Mouse (Mus musculus) ES-E14 (cell line): ENCODE data around the gene Med11. TPM values are rescaled to one million over a fixed set of nuclear protein-coding genes. Genes with fewer than 3 reads are reported as not detected.

Experiments used
- DNase-seq: peaks from one replicate; pipeline ENCODE4 v3.0.0-alpha.2; 2013; ENCODE audit warnings: low read depth, low spot score
- H3K27ac ChIP-seq: 2 replicates; pipeline ENCODE4 v1.5.1; 2012; ENCODE audit warnings: low read depth, mild to moderate bottlenecking, low read length, moderate library complexity, mixed read lengths; ENCODE audit not compliant: poor library complexity, insufficient read depth, severe bottlenecking
- H3K36me3 ChIP-seq: 2 replicates; pipeline ENCODE4 v1.6.1; 2012; ENCODE audit warnings: mild to moderate bottlenecking, low read length, moderate library complexity, mixed read lengths; ENCODE audit not compliant: control insufficient read depth, poor library complexity, insufficient read depth, severe bottlenecking
- H3K4me1 ChIP-seq, 2 experiments: fragments of 150-350 bp in 1 of 2; sonication (generic) in 1 of 2; 2 replicates each; pipeline ENCODE4 v1.6.1; 2012; ENCODE audit warnings: low read length in 2 of 2, mild to moderate bottlenecking in 1 of 2, mixed read lengths in 1 of 2; ENCODE audit not compliant: control insufficient read depth in 2 of 2, insufficient read depth in 2 of 2, poor library complexity in 1 of 2
- H3K4me3 ChIP-seq, 2 experiments: fragments of 150-350 bp in 1 of 2; sonication (generic) in 1 of 2; 2 replicates each; pipeline ENCODE4 v1.5.1; 2012; ENCODE audit warnings: low read length in 2 of 2, low read depth in 1 of 2, mild to moderate bottlenecking in 1 of 2, mixed read lengths in 1 of 2; ENCODE audit not compliant: insufficient read depth in 1 of 2, poor library complexity in 1 of 2, severe bottlenecking in 1 of 2
- H3K9ac ChIP-seq: 2 replicates; pipeline ENCODE4 v1.6.1; 2012; ENCODE audit warnings: low read depth, mild to moderate bottlenecking, low read length, mixed read lengths; ENCODE audit not compliant: poor library complexity, insufficient read depth, severe bottlenecking
- H3K9me3 ChIP-seq: fragments of 150-350 bp; sonication (generic); 2 replicates; pipeline ENCODE4 v1.6.1; 2012; ENCODE audit warnings: low read depth, mild to moderate bottlenecking, low read length; ENCODE audit not compliant: control insufficient read depth, insufficient read depth
- CHD2 ChIP-seq: IDR thresholded peaks from 2 replicates; pipeline ENCODE4 v1.6.1; 2014; ENCODE audit warnings: mild to moderate bottlenecking, low read depth, low read length, inconsistent platforms
- HCFC1 ChIP-seq: IDR thresholded peaks from 2 replicates; pipeline ENCODE4 v1.6.1; 2012; ENCODE audit warnings: low read length, inconsistent platforms, borderline replicate concordance; ENCODE audit not compliant: insufficient read depth
- MAFK ChIP-seq: IDR thresholded peaks from 2 replicates; pipeline ENCODE4 v1.6.1; 2014; ENCODE audit warnings: mild to moderate bottlenecking, low read depth, low read length, inconsistent platforms; ENCODE audit not compliant: insufficient read depth
- ZC3H11A ChIP-seq: IDR thresholded peaks from 2 replicates; pipeline ENCODE4 v1.6.1; 2012; ENCODE audit warnings: low read depth, mild to moderate bottlenecking, inconsistent platforms, low read length, borderline replicate concordance
- ZNF384 ChIP-seq: IDR thresholded peaks from 2 replicates; pipeline ENCODE4 v1.6.1; 2012; ENCODE audit warnings: low read depth, low read length, inconsistent platforms
- in situ Hi-C, 2 experiments: fragments of 600-800 bp; cut with MboI; formaldehyde crosslinking; loops; one replicate each; pipeline ENCODE4 v1.15.1; 2025; ENCODE audit warnings: low sequenced_read_pairs in 2 of 2, inconsistent platforms in 1 of 2; ENCODE audit not compliant: unreplicated experiment in 2 of 2
- total RNA-seq: library from RNA; depleted of rRNA; stranded (reverse); fragments of 300-350 nt; gene quantifications from 2 replicates; pipeline ENCODE4 v1.2.3, GENCODE M21; 2012

Gene Med11
- total RNA-seq, 1 experiment, result 31.2 TPM

GRCm38 (mm10) chr11:70463970-70464369 is 12.3 kb downstream of the Med11 start:
- TF ChIP-seq CHD2, result no peak
- TF ChIP-seq ZNF384, result no peak
- TF ChIP-seq ZC3H11A, result no peak
- TF ChIP-seq MAFK, result no peak
- TF ChIP-seq HCFC1, result no peak
- DNase-seq, result no peak
- Histone ChIP-seq H3K4me3 (no peak overlapping the region; a peak in 1 of 4 replicates), H3K36me3 (no peaks in the 10 kb centered on the region), H3K9ac (no peak overlapping the region), H3K4me1 (0 out of 4 replicates have a peak, but pooled peaks cover 0 to 4% of the 10 kb centered on the region in 2 experiments), H3K9me3 (no peaks in the 10 kb centered on the region), H3K27ac (no peak overlapping the region)
- in situ Hi-C loops, result no loop called here

GRCm38 (mm10) chr11:70465211-70465610 is 13.5 kb downstream of the Med11 start:
- no peaks in the 10 kb centered on the region for H3K36me3 ChIP-seq
- TF ChIP-seq ZNF384 (no peak), HCFC1 (no peak), ZC3H11A (no peak), MAFK (no peak), CHD2 (no peak)
- peaks cover 0 to 3% of the 10 kb centered on the region in 2 experiments; a peak in 1 of 4 replicates for H3K4me1 ChIP-seq
- no peaks in the 10 kb centered on the region for H3K9me3 ChIP-seq
- H3K9ac ChIP-seq, result peak overlapping the region; percentile 61; the same call in 1 of the 2 replicates
- in situ Hi-C loops, result no loop called here
- no peak overlapping the region for H3K27ac ChIP-seq
- H3K4me3 ChIP-seq, result peak overlapping the region; percentile 62 to 63
- DNase-seq, result no peak

- Histone ChIP-seq H3K9ac (peak overlapping the region; percentile 61; the same call in 1 of the 2 replicates), H3K4me3 (peak overlapping the region; percentile 62 to 63), H3K4me1 (peaks cover 0 to 3% of the 10 kb centered on the region in 2 experiments; a peak in 1 of 4 replicates), H3K36me3 (no peaks in the 10 kb centered on the region), H3K27ac (no peak overlapping the region), H3K9me3 (no peaks in the 10 kb centered on the region)
- DNase-seq, result no peak
- TF ChIP-seq CHD2 (no peak), MAFK (no peak), ZNF384 (no peak), ZC3H11A (no peak), HCFC1 (no peak)
- in situ Hi-C loops, result no loop called here
Observed at GRCm38 (mm10) chr11:70465824-70466223, 14.1 kb downstream of the Med11 start.

GRCm38 (mm10) chr11:70467902-70468619 is 16.3 kb downstream of the Med11 start:
- Histone ChIP-seq H3K27ac (no peak overlapping the region), H3K9ac (no peak overlapping the region), H3K4me1 (peaks cover 0 to 3% of the 10 kb centered on the region in 2 experiments; a peak in 1 of 4 replicates), H3K4me3 (no peak overlapping the region), H3K9me3 (no peaks in the 10 kb centered on the region), H3K36me3 (no peaks in the 10 kb centered on the region)
- TF ChIP-seq HCFC1, result no peak
- TF ChIP-seq ZC3H11A, result no peak
- TF ChIP-seq CHD2, result no peak
- TF ChIP-seq MAFK, result no peak
- no peak for TF ChIP-seq ZNF384
- no peak for DNase-seq
- in situ Hi-C loops, result no loop called here
